Mouse (Mus musculus) naive thymus-derived CD4-positive, alpha-beta T cell, adult 2 months (primary cell): ENCODE measurements around the gene Acsl6.
"Not testable (repeated sequence)": the region's sequence is repeated elsewhere in the genome, so short reads cannot be mapped to it uniquely, and the experiment has no call there.

Experiments
- DNase-seq: peaks from one replicate; pipeline ENCODE4 v3.0.0-alpha.2; 2011; ENCODE audit warnings: low read depth

Acsl6 gene

GRCm38 (mm10) chr11:54303728-54304470 lies at the start of gene Acsl6:
Gene Acsl6 (plus strand): TSS chr11:54303798.
- peak; percentile 41 for DNase-seq

GRCm38 (mm10) chr11:54254114-54254513 lies 49.5 kb upstream of the Acsl6 start:
- peak; percentile 61 for DNase-seq

GRCm38 (mm10) chr11:54256624-54257376 lies 46.8 kb upstream of the Acsl6 start:
- DNase-seq = peak; percentile 85

- peak; percentile 51 for DNase-seq
Observed at GRCm38 (mm10) chr11:54263405-54264031, 40.1 kb upstream of the Acsl6 start.

GRCm38 (mm10) chr11:54264542-54264941 lies 39.1 kb upstream of the Acsl6 start:
- peak; percentile 88 for DNase-seq

GRCm38 (mm10) chr11:54267177-54267576 lies 36.4 kb upstream of the Acsl6 start, which contains the start of gene Il3:
Gene Il3 (minus strand): TSS chr11:54267277.
- DNase-seq = no peak

- no peak for DNase-seq
Observed at GRCm38 (mm10) chr11:54269191-54269896, 34.3 kb upstream of the Acsl6 start.

GRCm38 (mm10) chr11:54271437-54271949 lies 32.1 kb upstream of the Acsl6 start:
- DNase-seq = no peak

GRCm38 (mm10) chr11:54287821-54288453 lies 15.7 kb upstream of the Acsl6 start:
- peak; percentile 51 for DNase-seq

- DNase-seq = no peak
Observed at GRCm38 (mm10) chr11:54292163-54292562, 11.4 kb upstream of the Acsl6 start.

- DNase-seq = no peak
Observed at GRCm38 (mm10) chr11:54293980-54294807, 9.4 kb upstream of the Acsl6 start.

- no peak for DNase-seq
Observed at GRCm38 (mm10) chr11:54295971-54296370, 7.6 kb upstream of the Acsl6 start.

GRCm38 (mm10) chr11:54296734-54297133 lies 6.9 kb upstream of the Acsl6 start:
- DNase-seq = peak; percentile 23

GRCm38 (mm10) chr11:54297471-54297870 lies 6.1 kb upstream of the Acsl6 start:
- DNase-seq = not testable (repeated sequence)

GRCm38 (mm10) chr11:54298777-54299176 lies 4.8 kb upstream of the Acsl6 start:
- no peak for DNase-seq

- DNase-seq = no peak
Observed at GRCm38 (mm10) chr11:54301994-54302393, 1.6 kb upstream of the Acsl6 start.

- DNase-seq = no peak
Observed at GRCm38 (mm10) chr11:54302606-54303005, 992 bp upstream of the Acsl6 start.

- DNase-seq = peak; percentile 30
Observed at GRCm38 (mm10) chr11:54303076-54303727, 396 bp upstream of the Acsl6 start.

- no peak for DNase-seq
Observed at GRCm38 (mm10) chr11:54304471-54304873, 874 bp downstream of the Acsl6 start.

- DNase-seq = no peak
Observed at GRCm38 (mm10) chr11:54305331-54305730, 1.7 kb downstream of the Acsl6 start.
